Mouse (Mus musculus): ENCODE measurements around the gene Ctla2b.

GRCm38 (mm10) chr13:60936500-60936901 is 39.3 kb upstream of the Ctla2b start, which contains the start of the genes Gm49391 and Ctla2a:
- TF ChIP-seq POLR2A (IDR thresholded peaks at IDR 0.05; ENCODE audit: borderline replicate concordance, extremely low read depth, low read depth, low read length) (peak; percentile 67; the same call in 1 of the 2 replicates), CTCF (IDR thresholded peaks at IDR 0.05; ENCODE audit: insufficient read depth, low read length) (no peak)

All from lung, adult 2 months (tissue).